14 mouse cellular contexts compared by ENCODE assay signal in genomic region chr6:84472287-84472686, GRCm38 (mm10).
DNase-seq lines count a peak whose midpoint lies in the region; ATAC-seq and TF ChIP-seq lines count a peak whose summit lies in the region.
"Had no signal": no experiment of that assay in that cellular context is flagged by ENCODE, and none has a peak within 500 bp of the region (broad histone marks: within the 10 kb centered on the region; RNA-seq: fewer than 3 reads in every experiment).

No protein-coding gene starts in this region.

- H3K4me1 ChIP-seq in heart, embryonic 10.5 days: peaks cover 13% of the 10 kb centered on the region
- no peaks in the 10 kb centered on the region for H3K4me1 ChIP-seq in midbrain, postnatal 0 days (ENCODE audit: insufficient read depth, low read length)
- no peaks in the 10 kb centered on the region; the same call in 1 of the 2 replicates for H3K4me1 ChIP-seq in midbrain, embryonic 13.5 days (replicated peaks)
- H3K4me1 ChIP-seq in small intestine, adult 2 months (ENCODE audit: control insufficient read depth, insufficient read depth, insufficient read length, low read length): no peaks in the 10 kb centered on the region
- peaks cover 11% of the 10 kb centered on the region for H3K4me1 ChIP-seq in kidney, embryonic 14.5 days (ENCODE audit: control insufficient read depth, insufficient read depth, low read length)

- ATAC-seq in midbrain, postnatal 0 days (ENCODE audit: low FRiP score): no peak
- ATAC-seq in midbrain, embryonic 13.5 days: no peak
- no peak for ATAC-seq in kidney, embryonic 14.5 days (ENCODE audit: low FRiP score, low TSS enrichment)
- ATAC-seq: midbrain, embryonic 15.5 days had no signal

- DNase-seq in heart, embryonic 10.5 days (ENCODE audit: low spot score): peak; percentile 61
- no peak for DNase-seq in heart, adult 9 months (ENCODE audit: low spot score in 2 of 2)
- no peak for DNase-seq in midbrain, postnatal 0 days (ENCODE audit: low spot score)
- DNase-seq in ZHBTc4 (ENCODE audit: low read depth, low spot score): peak; percentile 23
- DNase-seq in kidney, postnatal 10 days: no peak
- DNase-seq: cerebellum, adult 9-11 months; kidney, adult 9 months; spleen, adult 18-20 months had no signal

- 27% methylated on average over 3 of the region's 3 CpGs for WGBS in heart, embryonic 10.5 days
- 28% methylated on average over 3 of the region's 3 CpGs for WGBS in midbrain, postnatal 0 days
- WGBS in midbrain, embryonic 13.5 days: 22% methylated on average over 3 of the region's 3 CpGs
- 28% methylated on average over 3 of the region's 3 CpGs for WGBS in small intestine, adult 2 months
- 40% methylated on average over 3 of the region's 3 CpGs for WGBS in kidney, embryonic 14.5 days

- H3K36me3 ChIP-seq in heart, embryonic 10.5 days: no peaks in the 10 kb centered on the region
- no peaks in the 10 kb centered on the region for H3K36me3 ChIP-seq in midbrain, postnatal 0 days (ENCODE audit: insufficient read depth, low read length)
- H3K36me3 ChIP-seq in midbrain, embryonic 13.5 days: no peaks in the 10 kb centered on the region
- no peaks in the 10 kb centered on the region for H3K36me3 ChIP-seq in small intestine, adult 2 months (ENCODE audit: control insufficient read depth, insufficient read depth, low read length)
- H3K36me3 ChIP-seq in kidney, embryonic 14.5 days (ENCODE audit: control insufficient read depth, insufficient read depth, low read length): no peaks in the 10 kb centered on the region
- H3K36me3 ChIP-seq: forebrain, embryonic 10.5 days; midbrain, embryonic 15.5 days; neural tube, embryonic 12.5 days had no signal

- no peak overlapping the region for H3K9ac ChIP-seq in midbrain, postnatal 0 days (replicated peaks; ENCODE audit: low read length, poor library complexity, severe bottlenecking)
- H3K9ac ChIP-seq in midbrain, embryonic 13.5 days (replicated peaks): no peak overlapping the region
- no peak overlapping the region for H3K9ac ChIP-seq in kidney, embryonic 14.5 days (ENCODE audit: low read depth, low read length)
- H3K9ac ChIP-seq: midbrain, embryonic 15.5 days; neural tube, embryonic 12.5 days had no signal

- no peaks in the 10 kb centered on the region for H3K9me3 ChIP-seq in heart, embryonic 10.5 days
- no peaks in the 10 kb centered on the region for H3K9me3 ChIP-seq in midbrain, postnatal 0 days (ENCODE audit: low read length)
- no peaks in the 10 kb centered on the region for H3K9me3 ChIP-seq in midbrain, embryonic 13.5 days
- no peaks in the 10 kb centered on the region for H3K9me3 ChIP-seq in kidney, embryonic 14.5 days (ENCODE audit: control insufficient read depth, low read length)
- H3K9me3 ChIP-seq: forebrain, embryonic 10.5 days; midbrain, embryonic 15.5 days; neural tube, embryonic 12.5 days had no signal

- no peak overlapping the region for H3K4me2 ChIP-seq in midbrain, postnatal 0 days (ENCODE audit: low read depth, low read length, poor library complexity, severe bottlenecking)
- H3K4me2 ChIP-seq in midbrain, embryonic 13.5 days (replicated peaks): no peak overlapping the region
- H3K4me2 ChIP-seq in kidney, embryonic 14.5 days (replicated peaks; ENCODE audit: low read depth, low read length): no peak overlapping the region
- H3K4me2 ChIP-seq: midbrain, embryonic 15.5 days; neural tube, embryonic 12.5 days had no signal

- H3K27me3 ChIP-seq in heart, embryonic 10.5 days (ENCODE audit: insufficient read depth, poor library complexity, severe bottlenecking): peaks cover 19% of the 10 kb centered on the region
- H3K27me3 ChIP-seq in midbrain, postnatal 0 days (ENCODE audit: insufficient read depth, low read length): no peaks in the 10 kb centered on the region
- H3K27me3 ChIP-seq in midbrain, embryonic 13.5 days: no peaks in the 10 kb centered on the region
- no peaks in the 10 kb centered on the region for H3K27me3 ChIP-seq in small intestine, adult 2 months (ENCODE audit: control insufficient read depth, insufficient read depth, low read length)
- H3K27me3 ChIP-seq in kidney, embryonic 14.5 days (ENCODE audit: control insufficient read depth, insufficient read depth, low read length): no peaks in the 10 kb centered on the region
- H3K27me3 ChIP-seq: midbrain, embryonic 15.5 days; neural tube, embryonic 12.5 days had no signal

- H3K4me3 ChIP-seq in heart, embryonic 10.5 days: no peak overlapping the region
- no peak overlapping the region for H3K4me3 ChIP-seq in midbrain, postnatal 0 days (ENCODE audit: low read depth, low read length)
- H3K4me3 ChIP-seq in midbrain, embryonic 13.5 days (replicated peaks): no peak overlapping the region
- no peak overlapping the region for H3K4me3 ChIP-seq in small intestine, adult 2 months (ENCODE audit: low read depth, low read length)
- H3K4me3 ChIP-seq in kidney, embryonic 14.5 days (ENCODE audit: low read length): no peak overlapping the region
- H3K4me3 ChIP-seq: forebrain, embryonic 10.5 days; midbrain, embryonic 15.5 days; neural tube, embryonic 12.5 days had no signal

- TF ChIP-seq POLR2A in small intestine, adult 2 months (IDR thresholded peaks at IDR 0.05; ENCODE audit: low read depth, low read length): no peak

- TF ChIP-seq CTCF in midbrain, postnatal 0 days (IDR thresholded peaks at IDR 0.05): peak; percentile 24
- peak; percentile 43; the same call in 1 of the 2 replicates for TF ChIP-seq CTCF in small intestine, adult 2 months (IDR thresholded peaks at IDR 0.05; ENCODE audit: extremely low read depth, insufficient read length, insufficient replicate concordance, low read depth, low read length)

- H3K27ac ChIP-seq in heart, embryonic 10.5 days: no peak overlapping the region
- no peak overlapping the region for H3K27ac ChIP-seq in midbrain, postnatal 0 days (ENCODE audit: low read depth, low read length)
- no peak overlapping the region for H3K27ac ChIP-seq in midbrain, embryonic 13.5 days
- no peak overlapping the region for H3K27ac ChIP-seq in small intestine, adult 2 months (ENCODE audit: insufficient read depth, low read depth, low read length)
- H3K27ac ChIP-seq in kidney, embryonic 14.5 days (ENCODE audit: low read depth, low read length): no peak overlapping the region
- H3K27ac ChIP-seq: forebrain, embryonic 10.5 days; midbrain, embryonic 15.5 days; neural tube, embryonic 12.5 days had no signal

Comparison
In these comparisons a context has a peak if more than half of its experiments do, and no peak if none do; other contexts are left out.
1. DNase-seq: peak in heart, embryonic 10.5 days (single experiment) and ZHBTc4 (single experiment); none in heart, adult 9 months (0 of 2), midbrain, postnatal 0 days (single experiment) and kidney, postnatal 10 days (single experiment).